Mouse (Mus musculus) left cerebral cortex, adult 11 months (tissue): ENCODE results near the gene Cep104.

ENCODE experiments used
- DNase-seq: peaks from one replicate; pipeline ENCODE4 v3.0.0; 2022; ENCODE audit warnings: low spot score

The Cep104 gene

GRCm38 (mm10) chr4:154051401-154051800 lies 76.4 kb downstream of the Cep104 start:
- DNase-seq = no peak

DNA sequence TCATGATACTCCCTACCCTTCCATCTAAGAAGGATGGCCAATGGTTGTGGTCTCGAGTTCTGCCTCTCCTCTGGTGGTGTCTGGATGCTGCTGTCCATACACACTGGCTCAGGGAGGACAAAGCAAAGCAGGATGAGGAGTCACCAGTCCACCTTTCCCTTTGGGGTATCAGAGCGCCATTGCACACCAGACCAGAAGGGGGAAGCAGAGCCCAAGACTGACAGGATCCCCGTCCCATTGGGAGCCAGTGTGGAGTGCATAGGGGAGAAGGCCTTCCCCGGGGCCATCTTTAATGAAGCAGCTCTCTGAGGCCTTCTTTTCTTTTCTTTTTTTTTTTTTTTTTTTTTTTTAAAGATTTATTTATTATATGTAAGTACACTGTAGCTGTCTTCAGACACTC lies 78.1 kb downstream of the Cep104 start:
- no peak for DNase-seq

GRCm38 (mm10) chr4:154055482-154055881 lies 80.5 kb downstream of the Cep104 start:
- DNase-seq = no peak

GRCm38 (mm10) chr4:154056046-154056445 lies 81.1 kb downstream of the Cep104 start:
- DNase-seq = no peak

DNA sequence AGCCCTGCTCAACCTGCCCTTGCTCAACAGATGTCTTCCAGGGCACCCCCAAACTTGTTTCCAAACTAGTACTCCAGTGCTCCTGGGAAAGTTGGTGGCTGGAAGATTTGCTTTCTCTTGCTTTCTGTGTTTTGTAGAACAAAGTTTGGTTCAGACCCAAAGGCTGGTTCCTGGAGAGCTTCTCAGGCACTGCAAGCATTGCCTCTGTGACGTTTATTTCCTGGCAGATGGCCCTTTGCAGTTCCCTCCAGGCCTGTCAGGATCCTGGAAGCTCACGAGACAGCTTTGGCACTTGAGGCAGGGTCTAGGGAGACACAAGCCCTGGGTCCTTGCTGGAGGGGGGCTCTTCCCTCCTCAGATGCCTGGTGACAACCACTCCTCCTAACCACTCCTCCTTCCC lies 81.7 kb downstream of the Cep104 start:
- no peak for DNase-seq

DNA sequence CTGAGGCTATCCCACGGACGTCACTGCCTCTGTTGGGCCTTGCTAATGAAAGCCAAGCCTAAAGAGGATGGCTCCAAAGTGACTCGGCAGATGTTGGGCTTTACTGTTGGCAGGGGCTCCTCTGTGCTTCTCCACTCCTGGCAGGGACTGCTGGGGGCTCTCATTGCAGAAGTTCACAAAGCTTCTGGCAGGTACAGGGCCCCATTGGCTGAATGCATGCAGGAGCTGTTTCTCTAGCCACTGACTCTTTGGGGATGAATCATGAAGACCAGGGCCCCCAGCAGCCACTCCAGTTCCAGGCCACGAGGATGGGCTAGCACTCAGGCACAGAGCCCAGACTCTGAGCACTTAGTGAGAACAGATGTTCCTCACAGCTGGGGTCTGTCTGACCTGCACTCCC lies 82.7 kb downstream of the Cep104 start:
- DNase-seq = no peak
